Mouse (Mus musculus) embryo, embryonic 10 days (tissue): ENCODE results near the gene Tmem108.
A peak's percentile ranks its signal among the peaks of the same experiment; 100 is the strongest.

Experiments
- DNase-seq: peaks from one replicate; pipeline ENCODE4 v3.0.0-alpha.2; 2015; ENCODE audit warnings: low spot score

Gene Tmem108

DNA sequence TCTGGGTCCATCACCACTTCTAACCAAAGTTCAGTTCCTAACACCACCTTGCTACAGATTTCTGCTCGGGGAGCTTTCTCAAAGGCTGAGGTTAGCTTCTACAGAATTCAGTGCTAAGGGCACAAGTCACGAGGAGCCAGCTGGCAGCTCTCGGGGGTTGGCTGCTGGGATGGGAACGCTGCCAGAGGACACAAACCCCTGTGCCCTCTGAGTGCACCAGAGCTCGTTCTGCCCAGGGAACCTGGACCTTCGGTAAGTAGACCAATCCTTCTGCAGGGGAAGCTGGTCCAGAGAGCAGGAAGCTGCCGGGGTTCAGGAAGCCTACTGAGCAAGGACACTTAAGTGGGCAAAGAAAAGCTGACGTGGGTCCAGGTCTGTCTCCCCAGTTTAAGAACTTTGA is 40.6 kb downstream of the Tmem108 start:
- DNase-seq, result no peak

- no peak for DNase-seq
Measured at GRCm38 (mm10) chr9:103720021-103720420, 41.6 kb downstream of the Tmem108 start.

- no peak for DNase-seq
Measured at GRCm38 (mm10) chr9:103716002-103716401, 45.6 kb downstream of the Tmem108 start.

DNA sequence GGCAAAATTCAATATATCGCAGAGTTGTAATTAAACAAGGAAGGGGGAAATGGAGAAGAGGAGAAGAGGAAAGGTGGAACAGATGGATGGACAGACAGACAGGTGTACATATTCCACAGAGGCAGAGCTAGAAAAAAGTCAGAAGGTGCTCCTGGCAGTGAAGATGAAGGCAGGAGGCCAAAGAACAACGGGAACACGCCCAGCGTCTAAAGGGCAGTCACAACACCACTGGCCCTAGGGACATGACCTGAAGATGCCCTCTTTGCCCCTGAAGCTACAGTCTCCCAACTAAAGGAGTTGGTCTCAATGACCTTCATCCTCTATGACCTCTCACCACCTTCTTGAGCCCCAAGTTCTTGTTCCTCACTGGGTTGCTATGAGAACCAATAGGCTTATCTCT is 46.3 kb downstream of the Tmem108 start:
- DNase-seq, result no peak

GRCm38 (mm10) chr9:103713230-103713629 is 48.4 kb downstream of the Tmem108 start:
- no peak for DNase-seq

DNA sequence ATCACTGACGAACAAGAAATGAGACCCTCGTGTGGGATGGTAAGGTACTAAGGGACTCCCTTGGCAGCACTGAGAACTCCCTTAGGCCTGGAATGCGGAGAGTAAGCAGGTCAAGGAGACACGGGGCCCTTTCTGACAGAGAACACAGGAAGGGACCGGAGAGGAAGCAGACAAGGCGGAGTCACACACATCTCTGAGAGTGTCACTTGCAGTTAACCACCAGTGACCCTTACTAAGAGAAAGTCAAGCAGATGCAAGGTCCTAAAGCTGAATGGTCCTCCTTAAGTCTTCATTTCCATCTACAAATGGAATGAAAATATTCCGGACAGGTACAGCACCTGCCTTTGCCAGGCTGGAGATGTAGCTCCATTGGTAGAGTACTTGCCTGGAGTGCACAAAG is 48.9 kb downstream of the Tmem108 start:
- DNase-seq, result no peak

DNA sequence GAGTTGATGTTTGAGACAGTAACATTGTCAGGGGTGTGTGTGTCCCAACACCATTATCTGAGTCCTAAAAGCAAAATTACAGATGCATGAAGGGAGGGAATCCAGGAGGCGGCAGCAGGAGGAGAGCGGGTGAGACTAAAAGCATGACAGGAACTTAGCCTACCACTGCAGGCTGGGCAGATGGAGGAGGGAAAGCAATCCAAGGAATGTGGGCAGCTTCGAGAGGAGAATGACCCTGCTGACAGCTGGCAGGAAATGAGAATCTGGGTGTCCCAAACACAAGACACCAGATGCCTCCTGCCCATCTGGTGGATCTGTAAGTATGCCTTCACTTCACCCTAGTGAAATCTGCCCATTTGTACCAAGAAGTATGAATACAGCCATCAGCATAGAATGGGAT is 51.9 kb downstream of the Tmem108 start:
- peak; percentile 25 for DNase-seq

- no peak for DNase-seq
Measured at GRCm38 (mm10) chr9:103708514-103709173, 53.0 kb downstream of the Tmem108 start.

GRCm38 (mm10) chr9:103707857-103708256 is 53.8 kb downstream of the Tmem108 start:
- DNase-seq, result no peak

DNA sequence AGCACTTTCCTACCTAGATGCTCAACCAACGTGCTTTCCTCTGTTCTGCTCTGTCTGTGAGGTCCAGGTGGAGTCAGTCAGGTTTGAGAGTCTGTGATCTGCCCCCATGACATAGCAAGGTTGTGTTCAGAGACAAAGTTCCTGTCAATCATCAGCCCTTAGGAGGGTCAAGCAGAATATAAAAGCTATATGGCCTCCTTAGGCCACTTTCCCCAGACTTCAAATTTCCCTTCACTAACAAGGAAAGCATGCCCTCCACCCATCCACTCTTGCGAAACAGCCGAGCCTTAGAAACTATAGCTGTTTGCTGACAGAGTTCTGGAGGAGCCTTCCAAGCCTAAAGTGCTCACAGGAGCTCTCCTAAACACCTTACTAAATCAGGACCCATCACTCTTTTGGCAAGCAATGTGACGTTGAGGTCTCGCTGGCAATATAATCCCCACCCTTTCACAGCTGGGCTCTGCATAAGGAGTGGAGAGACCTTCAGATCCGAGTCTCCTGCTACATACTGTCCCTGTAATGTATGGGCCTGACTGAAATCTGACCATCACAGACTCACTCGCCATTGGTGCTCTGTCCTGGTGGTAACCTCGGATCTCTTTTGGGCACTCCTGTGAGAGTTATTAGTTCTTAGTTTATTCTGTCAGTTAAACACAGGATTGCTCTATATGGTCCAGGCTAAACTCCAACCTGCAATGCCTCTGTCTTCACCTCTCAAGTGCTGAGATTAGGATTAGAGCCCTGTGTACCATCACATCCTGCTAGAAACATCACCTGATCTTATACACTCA is 54.4 kb downstream of the Tmem108 start:
- no peak for DNase-seq

DNA sequence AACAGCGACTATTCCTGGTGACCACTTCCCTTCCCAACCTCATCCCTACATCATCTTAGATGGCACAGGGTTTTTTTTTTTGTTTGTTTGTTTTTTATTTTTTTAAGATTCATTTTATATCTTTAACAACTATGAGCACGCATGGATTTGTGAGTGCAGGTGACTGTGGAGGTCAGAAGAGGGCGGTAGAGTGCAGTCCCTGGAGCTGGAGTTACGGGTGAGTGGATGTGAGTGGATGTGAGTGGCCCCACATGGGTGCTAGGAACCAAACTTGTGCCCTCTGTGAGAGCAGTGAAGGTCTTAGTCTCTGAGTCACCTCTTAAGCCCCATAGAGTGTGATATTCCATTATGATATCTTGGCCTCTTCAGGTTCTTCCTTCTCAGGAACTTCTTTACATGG is 55.9 kb downstream of the Tmem108 start:
- DNase-seq, result no peak

GRCm38 (mm10) chr9:103703014-103703413 is 58.6 kb downstream of the Tmem108 start:
- DNase-seq, result no peak

DNA sequence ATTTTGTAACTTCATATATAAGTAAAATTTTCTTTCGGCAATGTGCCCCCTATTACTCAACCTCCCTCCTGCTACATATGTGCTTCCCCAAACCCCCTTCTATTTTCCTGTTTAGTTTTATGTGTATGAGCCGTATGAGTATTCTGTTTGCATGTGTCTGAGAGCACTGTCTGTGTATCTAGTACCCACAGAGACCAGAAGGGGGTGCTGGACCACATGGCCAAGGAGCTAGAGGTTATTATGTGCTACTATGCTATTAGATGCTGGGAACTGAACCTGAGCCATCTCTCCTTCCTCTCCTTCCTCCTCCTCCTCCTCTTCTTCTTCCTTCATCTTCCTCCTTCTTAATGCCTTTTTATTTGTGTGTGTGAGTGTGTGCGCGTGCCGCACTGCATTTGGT is 59.2 kb downstream of the Tmem108 start:
- peak; percentile 35 for DNase-seq

DNA sequence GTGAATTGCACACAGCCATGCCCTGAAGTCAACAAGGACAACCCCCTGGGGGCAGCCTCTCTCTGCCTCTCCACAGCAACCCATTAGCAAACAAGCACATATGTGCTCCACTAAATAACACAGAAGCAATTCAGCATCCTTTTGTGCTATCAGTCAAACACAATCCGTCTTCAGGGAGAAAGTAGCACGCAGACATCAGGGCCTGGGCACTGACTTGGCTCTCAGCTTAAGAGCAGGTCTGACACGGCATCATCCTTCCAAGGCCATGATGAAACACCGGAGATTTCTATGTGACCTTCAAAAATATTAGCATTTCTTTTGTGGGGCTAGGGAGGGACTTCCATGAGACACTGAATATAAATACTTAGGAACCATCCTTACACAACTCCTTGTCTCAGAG is 60.2 kb downstream of the Tmem108 start:
- no peak for DNase-seq

- DNase-seq, result no peak
Measured at GRCm38 (mm10) chr9:103700240-103700639, 61.4 kb downstream of the Tmem108 start.

DNA sequence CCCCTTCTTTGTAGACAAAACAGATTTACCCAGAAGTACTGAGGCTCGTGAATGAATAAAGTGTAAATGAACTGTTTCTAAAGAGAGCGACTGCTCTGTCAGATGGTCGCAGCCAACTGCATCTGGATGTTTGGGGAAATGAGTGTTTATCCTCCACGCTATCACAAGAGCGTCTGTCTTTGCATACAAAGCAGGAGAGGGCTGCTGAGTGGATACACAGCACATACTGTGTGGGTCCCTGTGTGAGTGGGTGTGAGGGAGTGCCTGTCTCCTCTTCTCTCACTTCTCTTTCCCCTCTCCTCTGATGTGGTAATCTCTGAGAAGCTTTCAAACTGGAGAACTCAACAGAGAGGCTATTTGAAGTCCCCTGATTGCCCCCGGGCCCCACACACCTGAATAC is 64.7 kb downstream of the Tmem108 start:
- DNase-seq, result no peak

GRCm38 (mm10) chr9:103693826-103694225 is 67.8 kb downstream of the Tmem108 start:
- no peak for DNase-seq

- DNase-seq, result no peak
Measured at GRCm38 (mm10) chr9:103692699-103693098, 68.9 kb downstream of the Tmem108 start.

DNA sequence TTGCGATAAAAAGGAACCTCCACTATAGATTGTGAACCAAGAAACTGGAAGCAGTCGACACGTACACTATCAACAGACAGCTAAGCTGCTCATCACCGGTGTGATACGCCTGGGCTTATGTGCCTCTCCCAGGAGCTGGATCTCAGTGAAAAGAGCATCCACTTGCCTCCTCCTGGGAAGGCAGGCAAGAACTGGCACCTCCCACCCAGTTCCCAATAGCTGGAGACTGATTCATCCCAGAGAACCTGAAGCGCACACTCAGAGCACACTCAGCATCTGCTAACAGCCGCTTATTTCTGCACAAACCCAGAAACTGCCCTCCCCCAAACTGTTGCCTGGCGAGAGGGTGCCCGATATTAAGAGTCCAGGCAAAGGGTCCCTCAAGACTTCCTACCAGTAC is 69.8 kb downstream of the Tmem108 start:
- DNase-seq, result no peak

DNA sequence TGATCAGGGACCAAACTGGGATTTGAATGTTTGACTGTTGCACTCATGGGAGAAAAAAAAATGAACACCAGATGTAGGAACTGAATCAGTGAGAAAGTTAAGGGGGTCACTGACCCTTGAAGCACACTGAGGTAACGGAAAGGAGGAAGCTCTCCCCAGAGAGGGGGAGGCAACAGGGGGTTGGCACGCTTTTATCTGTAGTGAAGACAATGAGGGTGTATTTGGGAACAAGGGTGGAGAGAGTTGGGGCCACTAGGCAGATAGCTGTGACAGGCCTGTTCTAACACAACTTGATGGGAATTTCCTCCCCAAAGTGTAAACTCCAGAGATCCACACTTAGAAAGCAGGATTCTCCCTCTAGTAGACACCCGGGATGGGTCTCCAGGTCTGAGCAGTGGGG is 71.2 kb downstream of the Tmem108 start:
- no peak for DNase-seq

DNA sequence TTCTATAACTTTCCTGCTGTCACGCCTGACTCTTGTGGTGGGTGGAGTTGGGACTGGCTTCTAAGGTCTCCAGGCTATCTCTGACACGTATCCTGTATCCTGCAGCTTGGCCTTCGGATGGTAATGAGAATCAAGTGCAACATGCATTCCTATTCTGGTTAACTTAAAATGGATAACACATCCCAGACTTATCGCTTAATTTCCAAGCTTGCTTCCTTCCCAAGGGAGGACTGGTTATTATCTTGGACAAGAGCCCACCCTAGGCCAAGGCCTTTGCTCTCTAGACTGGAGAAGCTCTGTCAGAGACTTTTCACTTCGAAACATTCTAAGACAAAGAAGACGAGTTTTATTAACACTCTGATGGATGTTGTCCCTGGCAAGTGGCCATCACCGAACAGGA is 71.9 kb downstream of the Tmem108 start:
- no peak for DNase-seq

GRCm38 (mm10) chr9:103689006-103689405 is 72.6 kb downstream of the Tmem108 start:
- DNase-seq, result no peak

- no peak for DNase-seq
Measured at GRCm38 (mm10) chr9:103687130-103687529, 74.5 kb downstream of the Tmem108 start.
